Mouse (Mus musculus) liver, adult 2 months (tissue): ENCODE data around the gene Znrf1. TPM values are rescaled to one million over a fixed set of nuclear protein-coding genes. Genes with fewer than 3 reads are reported as not detected.

ENCODE experiments used
- DNase-seq: peaks from one replicate; pipeline ENCODE4 v3.0.0-alpha.2; 2011; ENCODE audit warnings: low read depth, low spot score; ENCODE audit errors: extremely low read depth
- H3K27ac ChIP-seq: fragments of 200-500 bp; replicated peaks from 2 replicates; pipeline ENCODE4 v1.5.1; 2012; ENCODE audit warnings: low read depth, mild to moderate bottlenecking, control low read depth, inconsistent platforms, low read length; ENCODE audit not compliant: insufficient read depth
- H3K27me3 ChIP-seq: fragments of 200-500 bp; 2 replicates; pipeline ENCODE4 v1.6.1; 2012; ENCODE audit warnings: mild to moderate bottlenecking, moderate library complexity, low read length, inconsistent platforms; ENCODE audit not compliant: control insufficient read depth, insufficient read depth
- H3K36me3 ChIP-seq: fragments of 200-500 bp; 2 replicates; pipeline ENCODE4 v1.6.1; 2012; ENCODE audit warnings: low read length, inconsistent platforms; ENCODE audit not compliant: control insufficient read depth, insufficient read depth
- H3K4me1 ChIP-seq: fragments of 200-500 bp; 2 replicates; pipeline ENCODE4 v1.6.1; 2011; ENCODE audit warnings: low read length; ENCODE audit not compliant: control insufficient read depth, insufficient read depth
- H3K4me3 ChIP-seq: fragments of 200-500 bp; 2 replicates; pipeline ENCODE4 v1.5.1; 2011; ENCODE audit warnings: low read depth, mild to moderate bottlenecking, control low read depth, low read length, moderate library complexity; ENCODE audit not compliant: insufficient read depth
- H3K79me2 ChIP-seq: fragments of 200-500 bp; 2 replicates; pipeline ENCODE4 v1.6.1; 2012; ENCODE audit warnings: inconsistent platforms, mild to moderate bottlenecking, low read length, moderate library complexity; ENCODE audit not compliant: control insufficient read depth, insufficient read depth
- H3K9ac ChIP-seq: fragments of 200-500 bp; 2 replicates; pipeline ENCODE4 v1.6.1; 2012; ENCODE audit warnings: low read depth, mild to moderate bottlenecking, control low read depth, inconsistent platforms, low read length
- CTCF ChIP-seq: fragments of 200-500 bp; IDR thresholded peaks from 2 replicates; pipeline ENCODE4 v1.5.1; 2011; ENCODE audit warnings: low read depth, low read length, control low read depth
- POLR2A ChIP-seq: fragments of 200-500 bp; IDR thresholded peaks from 2 replicates; pipeline ENCODE4 v1.6.1; 2011; ENCODE audit warnings: low read length, control low read depth; ENCODE audit not compliant: insufficient read depth; ENCODE audit errors: extremely low read depth
- WGBS: fragments of 180-500 bp; shearing (Covaris S2); methylation state at CpG from one replicate; pipeline ENCODE4 v1.1.7; 2018; 5-methylcytosine and 5-hydroxymethylcytosine counted together
- polyA plus RNA-seq: library from polyadenylated mRNA; depleted of rRNA; stranded (reverse); fragments of >200 nt; gene quantifications from 2 replicates; pipeline ENCODE4 v1.2.3, GENCODE M21; 2012; rRNA removed
- total RNA-seq: library from RNA; depleted of rRNA; stranded (reverse); fragments of >200 nt; gene quantifications from 2 replicates; pipeline ENCODE4 v1.2.3, GENCODE M21; 2014; rRNA removed

Znrf1 gene
- total RNA-seq (13.8 and 19.9 TPM in 2 replicates), polyA plus RNA-seq (35.9 and 44.3 TPM in 2 replicates)

DNA sequence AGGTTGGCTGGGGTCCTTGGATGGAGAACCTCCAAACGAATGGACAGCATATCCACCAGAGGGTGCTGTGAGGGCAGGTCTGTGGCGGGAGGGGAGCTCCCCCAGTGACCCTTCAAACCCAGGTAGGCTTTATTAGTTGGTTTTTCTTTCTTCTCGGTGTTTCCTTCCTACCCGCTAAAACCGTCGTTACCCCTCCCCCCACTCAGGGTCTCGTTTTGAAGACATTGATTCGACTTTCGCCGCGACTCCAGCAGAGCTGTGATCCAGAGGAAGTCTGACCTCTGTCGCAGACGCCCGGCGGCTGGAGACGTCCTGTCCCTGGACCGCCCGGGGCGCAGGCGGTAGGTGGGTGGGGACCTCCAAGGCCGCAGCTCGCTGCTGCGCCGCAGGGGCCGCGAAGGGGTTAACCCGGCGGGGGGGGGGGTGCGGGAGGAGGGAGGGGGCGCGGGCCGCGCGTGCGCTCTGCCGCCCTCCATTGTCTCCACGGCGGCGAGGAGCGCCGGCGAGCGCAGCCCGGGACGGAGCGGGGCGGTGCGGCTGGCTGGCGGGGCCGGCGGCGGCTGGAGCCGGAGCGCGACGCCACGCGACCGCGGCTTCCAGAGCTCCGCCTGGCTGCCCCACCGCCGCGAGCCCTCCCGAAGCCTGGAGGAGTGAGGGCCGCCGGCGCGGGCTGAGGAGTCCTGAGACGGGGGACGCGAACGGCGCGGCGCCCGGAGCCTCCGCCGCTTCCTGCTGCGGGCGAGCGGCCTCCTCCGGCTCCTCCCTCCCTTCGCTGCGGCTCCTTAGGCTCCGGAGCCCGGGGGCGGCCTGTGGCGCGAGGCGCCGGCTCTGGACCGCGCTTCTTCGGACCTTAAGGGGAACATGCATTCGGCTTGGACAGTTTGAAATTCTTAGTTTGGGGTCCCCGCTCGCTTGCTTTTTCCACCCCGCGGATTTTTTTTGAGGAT is at the start of gene Znrf1:
Gene Znrf1 (plus strand): TSS at position 67 of the 947 bp plus-strand sequence.
- no peaks in the 10 kb centered on the region for H3K27me3 ChIP-seq

DNA sequence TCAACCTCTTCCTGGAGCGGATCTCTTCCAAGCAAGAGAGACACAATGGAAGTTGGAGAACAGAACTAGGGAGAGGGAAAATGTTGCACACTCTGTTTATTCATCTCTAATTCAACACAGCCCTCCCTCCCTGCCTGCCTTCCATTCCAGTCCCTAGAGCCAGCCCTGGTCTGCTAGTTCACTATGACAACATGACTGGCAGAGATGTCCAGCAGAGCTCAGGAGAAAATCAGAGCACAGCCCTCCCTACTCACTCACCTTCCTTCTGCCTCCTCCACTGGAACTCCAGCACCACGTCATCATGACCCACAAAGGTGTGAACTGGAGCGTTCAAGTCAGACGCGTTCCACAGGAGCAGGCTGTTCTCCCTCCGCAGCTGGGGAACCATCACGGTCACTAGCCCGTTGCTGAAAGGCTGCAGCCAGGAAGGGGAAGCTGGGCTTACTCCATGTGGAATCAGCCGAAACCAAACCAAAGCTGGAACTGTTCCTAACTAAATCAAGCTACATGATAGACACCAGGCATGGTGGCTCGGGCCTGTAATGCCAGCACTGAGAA is 45.8 kb upstream of the Znrf1 start:
- Histone ChIP-seq H3K27me3 (no peaks in the 10 kb centered on the region), H3K27ac (no peak overlapping the region), H3K4me3 (no peak overlapping the region), H3K9ac (no peak overlapping the region), H3K36me3 (peaks cover 13% of the 10 kb centered on the region; the same call in 1 of the 2 replicates), H3K4me1 (no peaks in the 10 kb centered on the region), H3K79me2 (no peaks in the 10 kb centered on the region)
- no peak for DNase-seq
- 92% methylated on average over 10 of the region's 10 CpGs for WGBS
- TF ChIP-seq CTCF (no peak), POLR2A (no peak)

More for the DNA sequence above, at the start of gene Znrf1:
- 0 out of 2 replicates have a peak, but pooled peaks have one; percentile 31 for TF ChIP-seq POLR2A
- TF ChIP-seq CTCF, result peak; percentile 65
- peak; percentile 55 for DNase-seq
- peak within 1 kb of the TSS; percentile 99 for H3K9ac ChIP-seq
- H3K4me3 ChIP-seq, result peak within 1 kb of the TSS; percentile 67
- peaks cover 23% of the 10 kb centered on the region for H3K79me2 ChIP-seq
- H3K27ac ChIP-seq, result peak within 1 kb of the TSS; percentile 99
- 2% methylated on average over 66 of the region's 100 CpGs for WGBS
- peaks cover 19% of the 10 kb centered on the region for H3K4me1 ChIP-seq
- peaks cover 5% of the 10 kb centered on the region; the same call in 1 of the 2 replicates for H3K36me3 ChIP-seq

DNA sequence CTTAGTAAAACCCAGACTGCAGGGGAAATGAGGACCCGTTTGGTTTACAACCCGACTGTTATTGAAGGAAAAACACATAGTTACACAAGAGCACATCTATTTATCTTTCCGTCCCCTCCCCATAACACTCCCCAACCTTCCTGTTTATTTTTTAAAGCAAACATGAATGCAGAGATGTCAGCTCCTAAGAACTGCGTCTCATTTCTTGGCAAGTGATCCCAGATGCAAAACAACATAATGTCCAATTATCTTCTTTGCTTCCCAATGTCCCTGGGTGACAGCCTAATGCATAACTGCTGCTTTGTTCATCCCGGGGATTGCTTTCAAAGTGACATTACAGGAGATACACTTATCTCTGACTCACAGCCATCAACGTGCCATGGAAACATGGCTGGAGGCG is 44.7 kb upstream of the Znrf1 start:
- Histone ChIP-seq H3K36me3 (peaks cover 10% of the 10 kb centered on the region; the same call in 1 of the 2 replicates), H3K27ac (peak overlapping the region; percentile 79), H3K4me3 (no peak overlapping the region), H3K9ac (no peak overlapping the region), H3K4me1 (no peaks in the 10 kb centered on the region), H3K79me2 (no peaks in the 10 kb centered on the region), H3K27me3 (no peaks in the 10 kb centered on the region)
- 30% methylated on average over 7 of the region's 7 CpGs for WGBS
- TF ChIP-seq CTCF (no peak), POLR2A (no peak)
- peak; percentile 35 for DNase-seq

DNA sequence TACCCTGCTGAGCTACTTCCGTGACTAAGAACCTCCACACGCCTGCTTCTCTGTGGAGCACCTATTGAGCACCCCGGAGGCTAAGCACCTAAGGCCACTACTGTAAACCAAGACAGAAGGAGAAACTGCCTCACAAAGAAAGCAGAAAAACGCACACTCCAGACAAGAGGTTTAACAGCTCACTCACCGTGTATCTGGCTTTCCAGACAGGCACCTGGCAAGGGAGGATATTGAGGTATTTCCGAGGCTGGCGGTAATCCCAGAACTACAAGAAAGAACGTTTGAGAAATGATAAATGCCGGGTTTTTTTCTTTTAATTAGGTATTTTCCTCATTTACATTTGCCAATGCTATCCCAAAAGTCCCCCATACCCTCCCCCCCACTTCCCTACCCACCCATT is 43.4 kb upstream of the Znrf1 start:
- Histone ChIP-seq H3K27me3 (no peaks in the 10 kb centered on the region), H3K36me3 (peaks cover 6% of the 10 kb centered on the region; the same call in 1 of the 2 replicates), H3K9ac (no peak overlapping the region), H3K4me1 (no peaks in the 10 kb centered on the region), H3K27ac (no peak overlapping the region), H3K79me2 (no peaks in the 10 kb centered on the region), H3K4me3 (no peak overlapping the region)
- TF ChIP-seq CTCF (no peak), POLR2A (no peak)
- WGBS, result 92% methylated on average over 9 of the region's 9 CpGs
- no peak for DNase-seq

DNA sequence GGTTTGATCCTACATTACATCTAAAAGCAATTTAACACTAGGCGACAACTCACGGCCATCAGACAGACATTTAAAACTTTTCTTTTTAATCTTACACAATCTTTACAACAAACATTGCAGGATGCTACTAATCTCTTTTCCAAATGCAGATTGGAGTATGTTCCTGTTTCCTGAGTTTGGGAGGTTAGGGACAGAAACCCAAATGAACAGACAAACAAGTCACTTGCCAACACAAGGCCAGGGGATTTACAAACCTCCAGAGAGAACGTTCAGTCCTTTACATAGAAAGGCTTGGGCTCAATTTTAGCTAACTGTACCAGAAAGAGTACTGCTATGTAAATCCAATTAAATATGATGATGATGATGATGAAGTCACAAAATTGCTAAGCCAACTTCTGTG is 42.7 kb upstream of the Znrf1 start:
- Histone ChIP-seq H3K4me3 (no peak overlapping the region), H3K27ac (no peak overlapping the region), H3K36me3 (peaks cover 6% of the 10 kb centered on the region; the same call in 1 of the 2 replicates), H3K79me2 (no peaks in the 10 kb centered on the region), H3K9ac (no peak overlapping the region), H3K27me3 (no peaks in the 10 kb centered on the region), H3K4me1 (no peaks in the 10 kb centered on the region)
- 67% methylated on average over 3 of the region's 3 CpGs for WGBS
- TF ChIP-seq CTCF (no peak), POLR2A (no peak)
- no peak for DNase-seq
